Mouse (Mus musculus): Measurements from ENCODE around the gene Kif1b. TPM values are rescaled to one million over a fixed set of nuclear protein-coding genes. Genes with fewer than 3 reads are reported as not detected.

The Kif1b gene
- polyA plus RNA-seq, 1 experiment: 19.4 TPM

- Histone ChIP-seq H3K27ac (ENCODE audit: insufficient read depth, low read depth, low read length) (no peak overlapping the region), H3K27me3 (ENCODE audit: control insufficient read depth, insufficient read depth, low read length) (no peaks in the 10 kb centered on the region), H3K4me3 (ENCODE audit: low read depth, low read length) (no peak overlapping the region), H3K36me3 (ENCODE audit: control insufficient read depth, insufficient read depth, low read length) (peaks cover 37% of the 10 kb centered on the region), H3K4me1 (ENCODE audit: control insufficient read depth, insufficient read depth, insufficient read length, low read length) (no peaks in the 10 kb centered on the region)
- TF ChIP-seq POLR2A (IDR thresholded peaks at IDR 0.05; ENCODE audit: low read depth, low read length) (no peak), CTCF (IDR thresholded peaks at IDR 0.05; ENCODE audit: extremely low read depth, insufficient read length, insufficient replicate concordance, low read depth, low read length) (no peak)
- 75% methylated on average over 4 of the region's 4 CpGs for WGBS
Measured at GRCm38 (mm10) chr4:149148084-149148483, 159.4 kb downstream of the Kif1b start.

- Histone ChIP-seq H3K27me3 (ENCODE audit: control insufficient read depth, insufficient read depth, low read length) (no peaks in the 10 kb centered on the region), H3K36me3 (ENCODE audit: control insufficient read depth, insufficient read depth, low read length) (peaks cover 32% of the 10 kb centered on the region), H3K4me3 (ENCODE audit: low read depth, low read length) (no peak overlapping the region), H3K27ac (ENCODE audit: insufficient read depth, low read depth, low read length) (no peak overlapping the region), H3K4me1 (ENCODE audit: control insufficient read depth, insufficient read depth, insufficient read length, low read length) (no peaks in the 10 kb centered on the region)
- TF ChIP-seq CTCF (IDR thresholded peaks at IDR 0.05; ENCODE audit: extremely low read depth, insufficient read length, insufficient replicate concordance, low read depth, low read length): no peak
- no peak for TF ChIP-seq POLR2A (IDR thresholded peaks at IDR 0.05; ENCODE audit: low read depth, low read length)
- 82% methylated on average over 7 of the region's 7 CpGs for WGBS
Measured at GRCm38 (mm10) chr4:149147528-149147927, 160.0 kb downstream of the Kif1b start.

- 88% methylated on average over 4 of the region's 4 CpGs for WGBS
Measured at GRCm38 (mm10) chr4:149145151-149145550, 162.3 kb downstream of the Kif1b start.

GRCm38 (mm10) chr4:149144459-149144858 is 163.0 kb downstream of the Kif1b start:
- no peak overlapping the region for H3K27ac ChIP-seq (ENCODE audit: insufficient read depth, low read depth, low read length)
- H3K4me3 ChIP-seq (ENCODE audit: low read depth, low read length): no peak overlapping the region
- no peaks in the 10 kb centered on the region for H3K4me1 ChIP-seq (ENCODE audit: control insufficient read depth, insufficient read depth, insufficient read length, low read length)
- peaks cover 4% of the 10 kb centered on the region for H3K36me3 ChIP-seq (ENCODE audit: control insufficient read depth, insufficient read depth, low read length)
- no peaks in the 10 kb centered on the region for H3K27me3 ChIP-seq (ENCODE audit: control insufficient read depth, insufficient read depth, low read length)
- TF ChIP-seq CTCF (IDR thresholded peaks at IDR 0.05; ENCODE audit: extremely low read depth, insufficient read length, insufficient replicate concordance, low read depth, low read length) (peak; percentile 91; the same call in 1 of the 2 replicates), POLR2A (IDR thresholded peaks at IDR 0.05; ENCODE audit: low read depth, low read length) (no peak)
- 6% methylated on average over 3 of the region's 3 CpGs for whole genome bisulfite sequencing

More at GRCm38 (mm10) chr4:149145151-149145550, 162.3 kb downstream of the Kif1b start:
- no peak for TF ChIP-seq CTCF (IDR thresholded peaks at IDR 0.05; ENCODE audit: extremely low read depth, insufficient read length, insufficient replicate concordance, low read depth, low read length)
- TF ChIP-seq POLR2A (IDR thresholded peaks at IDR 0.05; ENCODE audit: low read depth, low read length): no peak
- H3K36me3 ChIP-seq (ENCODE audit: control insufficient read depth, insufficient read depth, low read length): peaks cover 10% of the 10 kb centered on the region
- no peak overlapping the region for H3K27ac ChIP-seq (ENCODE audit: insufficient read depth, low read depth, low read length)
- H3K4me1 ChIP-seq (ENCODE audit: control insufficient read depth, insufficient read depth, insufficient read length, low read length): no peaks in the 10 kb centered on the region
- no peak overlapping the region for H3K4me3 ChIP-seq (ENCODE audit: low read depth, low read length)
- H3K27me3 ChIP-seq (ENCODE audit: control insufficient read depth, insufficient read depth, low read length): no peaks in the 10 kb centered on the region

DNA sequence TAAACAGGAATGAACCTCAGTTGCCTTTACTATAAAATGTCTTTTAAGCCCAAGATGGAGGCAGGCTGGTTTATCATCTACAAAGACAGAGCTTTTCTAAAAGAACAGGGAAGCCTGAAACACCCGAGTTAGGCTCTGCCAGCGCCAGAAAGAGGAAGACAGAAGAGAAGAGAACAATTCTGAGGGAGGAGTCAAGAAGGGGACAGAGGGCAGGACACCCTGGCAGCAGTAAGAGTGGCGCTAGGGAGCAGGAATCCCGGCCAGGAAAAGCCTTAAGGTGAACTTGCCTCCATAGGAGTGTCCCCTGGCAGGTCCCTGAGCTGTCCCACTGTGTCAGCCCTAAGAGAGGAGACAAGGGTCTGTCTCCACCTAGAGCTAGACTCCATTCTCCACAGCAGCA is 163.9 kb downstream of the Kif1b start:
- H3K27me3 ChIP-seq (ENCODE audit: control insufficient read depth, insufficient read depth, low read length): no peaks in the 10 kb centered on the region
- H3K4me3 ChIP-seq (ENCODE audit: low read depth, low read length): no peak overlapping the region
- no peak overlapping the region for H3K27ac ChIP-seq (ENCODE audit: insufficient read depth, low read depth, low read length)
- H3K36me3 ChIP-seq (ENCODE audit: control insufficient read depth, insufficient read depth, low read length): no peaks in the 10 kb centered on the region
- 7% methylated on average over 4 of the region's 4 CpGs for WGBS
- no peaks in the 10 kb centered on the region for H3K4me1 ChIP-seq (ENCODE audit: control insufficient read depth, insufficient read depth, insufficient read length, low read length)
- TF ChIP-seq CTCF (IDR thresholded peaks at IDR 0.05; ENCODE audit: extremely low read depth, insufficient read length, insufficient replicate concordance, low read depth, low read length) (no peak), POLR2A (IDR thresholded peaks at IDR 0.05; ENCODE audit: low read depth, low read length) (no peak)

- H3K27me3 ChIP-seq (ENCODE audit: control insufficient read depth, insufficient read depth, low read length): no peaks in the 10 kb centered on the region
- H3K27ac ChIP-seq (ENCODE audit: insufficient read depth, low read depth, low read length): no peak overlapping the region
- no peaks in the 10 kb centered on the region for H3K36me3 ChIP-seq (ENCODE audit: control insufficient read depth, insufficient read depth, low read length)
- WGBS: 80% methylated on average over 8 of the region's 8 CpGs
- no peaks in the 10 kb centered on the region; the same call in 1 of the 2 replicates for H3K4me1 ChIP-seq (ENCODE audit: control insufficient read depth, insufficient read depth, insufficient read length, low read length)
- TF ChIP-seq POLR2A (IDR thresholded peaks at IDR 0.05; ENCODE audit: low read depth, low read length): no peak
- TF ChIP-seq CTCF (IDR thresholded peaks at IDR 0.05; ENCODE audit: extremely low read depth, insufficient read length, insufficient replicate concordance, low read depth, low read length): no peak
- no peak overlapping the region for H3K4me3 ChIP-seq (ENCODE audit: low read depth, low read length)
Measured at GRCm38 (mm10) chr4:149138515-149138914, 169.0 kb downstream of the Kif1b start.

GRCm38 (mm10) chr4:149136982-149137770 is 170.3 kb downstream of the Kif1b start, which contains the start of gene Cenps:
Gene Cenps, minus strand, starts transcription at chr4:149137629.
- peak within 1 kb of the TSS; percentile 0; the same call in 1 of the 2 replicates for H3K27ac ChIP-seq (ENCODE audit: insufficient read depth, low read depth, low read length)
- WGBS: 1% methylated on average over 68 of the region's 68 CpGs
- no peaks in the 10 kb centered on the region; the same call in 1 of the 2 replicates for H3K4me1 ChIP-seq (ENCODE audit: control insufficient read depth, insufficient read depth, insufficient read length, low read length)

More at GRCm38 (mm10) chr4:149136982-149137770, 170.3 kb downstream of the Kif1b start, which contains the start of gene Cenps:
- peak within 1 kb of the TSS; percentile 75 for H3K4me3 ChIP-seq (ENCODE audit: low read depth, low read length)
- H3K36me3 ChIP-seq (ENCODE audit: control insufficient read depth, insufficient read depth, low read length): no peaks in the 10 kb centered on the region
- peak; percentile 95 for TF ChIP-seq CTCF (IDR thresholded peaks at IDR 0.05; ENCODE audit: extremely low read depth, insufficient read length, insufficient replicate concordance, low read depth, low read length)
- no peak for TF ChIP-seq POLR2A (IDR thresholded peaks at IDR 0.05; ENCODE audit: low read depth, low read length)
- no peaks in the 10 kb centered on the region for H3K27me3 ChIP-seq (ENCODE audit: control insufficient read depth, insufficient read depth, low read length)
